Mouse (Mus musculus): ENCODE measurements around the gene Mrpl43. TPM values are rescaled to one million over a fixed set of nuclear protein-coding genes. Genes with fewer than 3 reads are reported as not detected.

The Mrpl43 gene
- polyA plus RNA-seq, 1 experiment from 2014 or later: 77.8 TPM

- Histone ChIP-seq H3K36me3 (ENCODE audit: control insufficient read depth, insufficient read depth, low read length) (peaks cover 14% of the 10 kb centered on the region), H3K9me3 (ENCODE audit: control insufficient read depth, low read length) (no peaks in the 10 kb centered on the region), H3K4me3 (replicated peaks; ENCODE audit: low read depth, low read length) (no peak overlapping the region), H3K27ac (replicated peaks; ENCODE audit: low read depth, low read length) (no peak overlapping the region), H3K4me1 (ENCODE audit: control insufficient read depth, insufficient read depth, low read length) (0 out of 2 replicates have a peak, but pooled peaks cover 3% of the 10 kb centered on the region), H3K9ac (replicated peaks; ENCODE audit: low read length) (no peak overlapping the region), H3K4me2 (ENCODE audit: low read length) (no peak overlapping the region), H3K27me3 (ENCODE audit: control insufficient read depth, insufficient read depth, low read length) (no peaks in the 10 kb centered on the region)
- ATAC-seq (ENCODE audit: low FRiP score, low TSS enrichment) (no peak), DNase-seq (peak; percentile 87)
- 18% methylated on average over 4 of the region's 4 CpGs for WGBS
These were observed 25.5 kb upstream of the Mrpl43 start for GRCm38 (mm10) chr19:45031780-45032179.

- ATAC-seq (ENCODE audit: low FRiP score, low TSS enrichment) (peak; percentile 29; the same call in 1 of the 2 replicates), DNase-seq (peak; percentile 94)
- Histone ChIP-seq H3K4me3 (replicated peaks; ENCODE audit: low read depth, low read length) (no peak overlapping the region), H3K9ac (replicated peaks; ENCODE audit: low read length) (no peak overlapping the region), H3K27ac (replicated peaks; ENCODE audit: low read depth, low read length) (no peak overlapping the region), H3K9me3 (ENCODE audit: control insufficient read depth, low read length) (no peaks in the 10 kb centered on the region), H3K4me2 (ENCODE audit: low read length) (peak overlapping the region; percentile 29; the same call in 1 of the 2 replicates), H3K4me1 (ENCODE audit: control insufficient read depth, insufficient read depth, low read length) (0 out of 2 replicates have a peak, but pooled peaks cover 3% of the 10 kb centered on the region), H3K27me3 (ENCODE audit: control insufficient read depth, insufficient read depth, low read length) (no peaks in the 10 kb centered on the region), H3K36me3 (ENCODE audit: control insufficient read depth, insufficient read depth, low read length) (peaks cover 22% of the 10 kb centered on the region)
- 41% methylated on average over 20 of the region's 20 CpGs for WGBS
These were observed 24.8 kb upstream of the Mrpl43 start for GRCm38 (mm10) chr19:45030746-45031693.

DNA sequence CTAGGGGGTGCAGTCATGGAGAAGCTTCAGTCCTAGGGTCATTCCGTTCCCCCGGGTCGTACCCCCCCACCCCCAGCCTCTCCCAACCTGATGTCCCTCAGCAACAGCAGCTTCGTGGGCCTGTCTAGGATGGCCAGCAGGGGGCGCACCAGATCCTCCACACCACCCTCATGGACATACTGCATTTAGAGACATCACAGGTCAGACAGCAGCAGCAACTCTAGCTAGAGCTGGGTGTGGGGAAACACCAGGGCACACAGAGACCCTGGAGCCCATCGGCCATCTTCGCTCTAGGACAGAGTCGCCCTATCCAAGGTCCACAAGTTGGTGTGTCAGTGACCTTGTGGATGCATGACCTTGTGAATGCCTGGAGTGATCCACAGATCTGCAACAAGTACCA lies 23.9 kb upstream of the Mrpl43 start:
- Histone ChIP-seq H3K9ac (replicated peaks; ENCODE audit: low read length) (no peak overlapping the region), H3K4me1 (ENCODE audit: control insufficient read depth, insufficient read depth, low read length) (0 out of 2 replicates have a peak, but pooled peaks cover 3% of the 10 kb centered on the region), H3K36me3 (ENCODE audit: control insufficient read depth, insufficient read depth, low read length) (peaks cover 30% of the 10 kb centered on the region), H3K9me3 (ENCODE audit: control insufficient read depth, low read length) (no peaks in the 10 kb centered on the region), H3K4me2 (ENCODE audit: low read length) (no peak overlapping the region), H3K27ac (replicated peaks; ENCODE audit: low read depth, low read length) (no peak overlapping the region), H3K27me3 (ENCODE audit: control insufficient read depth, insufficient read depth, low read length) (no peaks in the 10 kb centered on the region), H3K4me3 (replicated peaks; ENCODE audit: low read depth, low read length) (no peak overlapping the region)
- DNase-seq: peak; percentile 59
- WGBS: 42% methylated on average over 8 of the region's 8 CpGs
- peak; percentile 6; the same call in 1 of the 2 replicates for ATAC-seq (ENCODE audit: low FRiP score, low TSS enrichment)

DNA sequence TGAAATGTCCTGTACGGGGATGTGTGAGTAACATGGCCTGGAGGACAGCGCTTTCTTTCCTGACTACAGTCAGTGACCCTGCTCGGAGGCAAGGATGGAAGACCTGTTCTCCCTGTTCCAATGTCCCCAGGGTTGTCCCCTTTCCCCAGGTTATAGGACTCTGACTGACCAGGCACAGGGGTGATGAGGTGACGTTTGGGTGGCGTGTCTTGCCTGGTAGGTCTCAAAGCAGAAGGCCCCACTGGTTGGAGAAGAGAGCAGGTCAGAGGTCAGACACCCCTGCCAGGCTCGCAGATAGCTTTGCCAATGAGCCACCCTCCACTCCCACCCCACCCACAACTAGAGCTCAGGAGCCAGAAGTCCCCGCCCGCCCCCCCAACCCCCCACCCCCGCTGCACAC lies 23.3 kb upstream of the Mrpl43 start:
- DNase-seq (no peak), ATAC-seq (ENCODE audit: low FRiP score, low TSS enrichment) (peak; percentile 7; the same call in 1 of the 2 replicates)
- no peaks in the 10 kb centered on the region for H3K27me3 ChIP-seq (ENCODE audit: control insufficient read depth, insufficient read depth, low read length)
- H3K36me3 ChIP-seq (ENCODE audit: control insufficient read depth, insufficient read depth, low read length): peaks cover 35% of the 10 kb centered on the region
- H3K9me3 ChIP-seq (ENCODE audit: control insufficient read depth, low read length): no peaks in the 10 kb centered on the region
- H3K9ac ChIP-seq (replicated peaks; ENCODE audit: low read length): no peak overlapping the region
- H3K27ac ChIP-seq (replicated peaks; ENCODE audit: low read depth, low read length): no peak overlapping the region
- H3K4me2 ChIP-seq (ENCODE audit: low read length): no peak overlapping the region
- WGBS: 45% methylated on average over 9 of the region's 9 CpGs
- H3K4me1 ChIP-seq (ENCODE audit: control insufficient read depth, insufficient read depth, low read length): 0 out of 2 replicates have a peak, but pooled peaks cover 3% of the 10 kb centered on the region
- H3K4me3 ChIP-seq (replicated peaks; ENCODE audit: low read depth, low read length): no peak overlapping the region

GRCm38 (mm10) chr19:45028746-45029145 lies 22.5 kb upstream of the Mrpl43 start:
- WGBS: 62% methylated on average over 19 of the region's 19 CpGs
- peaks cover 42% of the 10 kb centered on the region for H3K36me3 ChIP-seq (ENCODE audit: control insufficient read depth, insufficient read depth, low read length)
- no peak for DNase-seq

DNA sequence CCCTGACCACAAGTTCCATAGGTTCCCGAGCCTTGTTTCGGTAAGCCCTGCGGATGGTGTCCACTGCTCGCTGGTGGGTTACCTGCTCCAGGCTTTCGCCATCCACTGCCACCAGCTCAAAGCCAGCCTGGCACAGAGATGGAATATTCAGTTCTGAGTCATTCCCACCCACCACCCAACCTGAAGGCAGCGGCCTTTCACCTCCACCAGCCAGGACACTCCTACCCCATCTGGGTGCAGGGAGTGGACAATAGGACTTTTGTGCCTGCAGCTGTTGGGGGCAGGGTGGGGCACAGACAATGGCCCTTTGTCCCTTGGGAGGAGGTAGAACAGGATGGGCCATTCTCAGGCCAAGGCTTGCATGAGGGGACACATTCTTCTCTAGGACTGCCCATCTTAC lies 21.6 kb upstream of the Mrpl43 start:
- Histone ChIP-seq H3K36me3 (ENCODE audit: control insufficient read depth, insufficient read depth, low read length) (peaks cover 46% of the 10 kb centered on the region), H3K9ac (replicated peaks; ENCODE audit: low read length) (no peak overlapping the region), H3K4me1 (ENCODE audit: control insufficient read depth, insufficient read depth, low read length) (0 out of 2 replicates have a peak, but pooled peaks cover 3% of the 10 kb centered on the region), H3K27me3 (ENCODE audit: control insufficient read depth, insufficient read depth, low read length) (no peaks in the 10 kb centered on the region), H3K9me3 (ENCODE audit: control insufficient read depth, low read length) (no peaks in the 10 kb centered on the region), H3K4me2 (ENCODE audit: low read length) (no peak overlapping the region), H3K27ac (replicated peaks; ENCODE audit: low read depth, low read length) (0 out of 2 replicates have a peak overlapping the region, but pooled peaks have one; percentile 5), H3K4me3 (replicated peaks; ENCODE audit: low read depth, low read length) (no peak overlapping the region)
- 79% methylated on average over 6 of the region's 6 CpGs for WGBS
- DNase-seq (no peak), ATAC-seq (ENCODE audit: low FRiP score, low TSS enrichment) (no peak)

More at GRCm38 (mm10) chr19:45028746-45029145, 22.5 kb upstream of the Mrpl43 start:
- Histone ChIP-seq H3K27me3 (ENCODE audit: control insufficient read depth, insufficient read depth, low read length) (no peaks in the 10 kb centered on the region), H3K4me2 (ENCODE audit: low read length) (no peak overlapping the region), H3K9ac (replicated peaks; ENCODE audit: low read length) (no peak overlapping the region), H3K4me3 (replicated peaks; ENCODE audit: low read depth, low read length) (no peak overlapping the region), H3K27ac (replicated peaks; ENCODE audit: low read depth, low read length) (no peak overlapping the region), H3K9me3 (ENCODE audit: control insufficient read depth, low read length) (no peaks in the 10 kb centered on the region), H3K4me1 (ENCODE audit: control insufficient read depth, insufficient read depth, low read length) (0 out of 2 replicates have a peak, but pooled peaks cover 3% of the 10 kb centered on the region)
- no peak for ATAC-seq (ENCODE audit: low FRiP score, low TSS enrichment)

DNA sequence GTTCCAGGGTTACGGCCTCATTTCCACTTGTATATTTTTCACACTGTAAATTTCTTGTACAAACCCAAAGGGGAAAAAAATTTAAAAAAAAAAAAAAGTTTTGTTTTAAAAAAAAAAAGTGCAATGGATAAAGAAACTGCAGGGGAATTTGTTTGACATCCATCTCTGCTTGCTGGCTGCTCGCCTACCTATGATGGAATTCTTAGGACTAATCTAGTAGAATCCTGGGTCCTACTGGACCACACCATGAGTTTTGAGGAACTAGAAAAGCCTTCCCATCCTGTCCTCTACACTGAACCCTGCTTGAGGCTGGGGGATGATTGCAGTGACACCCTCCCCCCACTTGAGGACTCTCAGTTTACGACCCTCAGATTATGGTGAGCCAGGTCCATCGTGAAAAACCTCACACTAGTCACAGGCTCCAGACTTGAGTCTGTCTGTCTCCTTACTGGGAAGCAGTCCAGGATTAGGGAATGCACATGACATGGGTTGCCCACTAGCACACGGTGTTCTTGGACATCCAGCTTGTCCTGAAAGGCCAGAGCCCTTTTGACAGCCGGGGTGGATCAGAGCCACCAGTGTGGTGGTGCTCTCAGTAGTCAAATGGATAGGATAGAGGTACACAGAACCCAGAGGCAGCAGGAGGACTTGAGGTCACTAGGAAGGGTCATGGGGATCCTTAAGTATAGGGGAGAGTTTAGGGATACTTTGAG lies 20.9 kb upstream of the Mrpl43 start:
- no peak overlapping the region for H3K9ac ChIP-seq (replicated peaks; ENCODE audit: low read length)
- H3K4me3 ChIP-seq (replicated peaks; ENCODE audit: low read depth, low read length): no peak overlapping the region
- DNase-seq (no peak), ATAC-seq (ENCODE audit: low FRiP score, low TSS enrichment) (no peak)
- H3K36me3 ChIP-seq (ENCODE audit: control insufficient read depth, insufficient read depth, low read length): peaks cover 46% of the 10 kb centered on the region
- H3K27me3 ChIP-seq (ENCODE audit: control insufficient read depth, insufficient read depth, low read length): no peaks in the 10 kb centered on the region
- 0 out of 2 replicates have a peak overlapping the region, but pooled peaks have one; percentile 5 for H3K27ac ChIP-seq (replicated peaks; ENCODE audit: low read depth, low read length)
- H3K4me1 ChIP-seq (ENCODE audit: control insufficient read depth, insufficient read depth, low read length): 0 out of 2 replicates have a peak, but pooled peaks cover 3% of the 10 kb centered on the region
- WGBS: 89% methylated on average over 6 of the region's 6 CpGs
- H3K4me2 ChIP-seq (ENCODE audit: low read length): no peak overlapping the region
- no peaks in the 10 kb centered on the region for H3K9me3 ChIP-seq (ENCODE audit: control insufficient read depth, low read length)

DNA sequence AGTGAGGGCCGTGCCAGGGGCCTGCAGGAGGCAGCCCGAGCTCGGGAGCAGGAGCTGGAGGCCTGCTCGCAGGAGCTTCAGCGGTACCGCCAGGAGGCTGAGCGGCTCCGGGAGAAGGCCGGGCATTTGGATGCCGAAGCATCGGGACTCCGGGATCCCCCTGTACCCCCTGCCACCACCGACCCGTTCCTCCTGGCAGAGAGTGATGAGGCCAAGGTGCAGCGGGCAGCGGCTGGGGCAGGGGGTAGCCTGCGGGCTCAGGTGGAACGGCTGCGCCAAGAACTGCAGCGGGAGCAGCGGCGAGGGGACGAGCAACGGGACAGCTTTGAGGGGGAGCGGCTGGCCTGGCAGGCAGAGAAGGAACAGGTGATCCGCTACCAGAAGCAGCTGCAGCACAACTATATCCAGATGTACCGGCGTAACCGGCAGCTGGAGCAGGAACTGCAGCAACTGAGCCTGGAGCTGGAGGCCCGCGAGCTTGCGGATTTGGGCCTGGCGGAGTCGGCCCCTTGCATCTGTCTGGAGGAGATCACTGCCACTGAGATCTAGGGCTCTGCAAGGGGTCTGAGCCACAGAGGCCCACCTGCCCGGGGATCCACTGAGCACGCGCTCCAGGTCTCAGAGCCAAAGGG lies 19.8 kb upstream of the Mrpl43 start:
- H3K27ac ChIP-seq (replicated peaks; ENCODE audit: low read depth, low read length): no peak overlapping the region
- H3K36me3 ChIP-seq (ENCODE audit: control insufficient read depth, insufficient read depth, low read length): peaks cover 51% of the 10 kb centered on the region
- H3K4me3 ChIP-seq (replicated peaks; ENCODE audit: low read depth, low read length): no peak overlapping the region
- H3K9ac ChIP-seq (replicated peaks; ENCODE audit: low read length): no peak overlapping the region
- no peaks in the 10 kb centered on the region for H3K9me3 ChIP-seq (ENCODE audit: control insufficient read depth, low read length)
- peaks cover 5% of the 10 kb centered on the region for H3K4me1 ChIP-seq (ENCODE audit: control insufficient read depth, insufficient read depth, low read length)
- H3K4me2 ChIP-seq (ENCODE audit: low read length): no peak overlapping the region
- 94% methylated on average over 37 of the region's 37 CpGs for WGBS
- no peaks in the 10 kb centered on the region for H3K27me3 ChIP-seq (ENCODE audit: control insufficient read depth, insufficient read depth, low read length)
- ATAC-seq (ENCODE audit: low FRiP score, low TSS enrichment) (no peak), DNase-seq (no peak)

All from midbrain, embryonic 14.5 days (tissue).